Mouse (Mus musculus): ENCODE measurements around the gene Gm8660. TPM values are rescaled to one million over a fixed set of nuclear protein-coding genes. Genes with fewer than 3 reads are reported as not detected.
"Not testable (repeated sequence)": the region's sequence is repeated elsewhere in the genome, so short reads cannot be mapped to it uniquely, and the experiment has no call there.

Gm8660 gene
- total RNA-seq (2021), result not detected
- long read RNA-seq, experiment 1, result 0 reads
- long read RNA-seq, experiment 2, result 0 reads

GRCm38 (mm10) chr7:22370939-22371338, at the start of gene Gm8660:
Gene Gm8660, minus strand, starts transcription at chr7:22371039.
- DNase-seq (ENCODE audit: low spot score in 2 of 2), result not testable (repeated sequence)

GRCm38 (mm10) chr7:22413283-22413682, 42.4 kb upstream of the Gm8660 start, which contains the start of gene Vmn1r148:
Gene Vmn1r148, plus strand, starts transcription at chr7:22413583.
- not testable (repeated sequence) for DNase-seq (ENCODE audit: low spot score in 2 of 2)

- not testable (repeated sequence) for DNase-seq (ENCODE audit: low spot score in 2 of 2)
Observed at GRCm38 (mm10) chr7:22329617-22330016, 41.2 kb downstream of the Gm8660 start, which contains the start of gene Gm4187. Gene Gm4187, minus strand, starts transcription at chr7:22329717.

Other genes with a start within 250 kb of the Gm8660 start
- not detected for gene Gm10666, start 236.3 kb downstream of the Gm8660 start, total RNA-seq (2021)
- gene Vmn1r142, start 207.0 kb downstream of the Gm8660 start, total RNA-seq (2021), result not detected
- gene Vmn1r143, start 181.7 kb downstream of the Gm8660 start, total RNA-seq (2021), result not detected
- gene Gm8653, start 169.8 kb downstream of the Gm8660 start, total RNA-seq (2021), result not detected
- gene Gm8453, start 141.6 kb downstream of the Gm8660 start, total RNA-seq (2021), result not detected
- not detected for gene Gm4187, start 41.3 kb downstream of the Gm8660 start, total RNA-seq (2021)
- gene Vmn1r148, start 42.5 kb upstream of the Gm8660 start, total RNA-seq (2021), result not detected
- not detected for gene Vmn1r149, start 67.2 kb upstream of the Gm8660 start, total RNA-seq (2021)
- not detected for gene Gm10665, start 93.0 kb upstream of the Gm8660 start, total RNA-seq (2021)
- gene Vmn1r151, start 128.6 kb upstream of the Gm8660 start, total RNA-seq (2021), result not detected
- gene Vmn1r152, start 151.9 kb upstream of the Gm8660 start, total RNA-seq (2021), result not detected
- not detected for gene Gm8677, start 163.8 kb upstream of the Gm8660 start, total RNA-seq (2021)
- gene Gm4201, start 194.3 kb upstream of the Gm8660 start, total RNA-seq (2021), result not detected
- not detected for gene Gm4565, start 217.1 kb upstream of the Gm8660 start, total RNA-seq (2021)

Measured in gastrocnemius, postnatal 4 days (tissue).